Mouse (Mus musculus) liver, postnatal 0 days (tissue): Measurements from ENCODE around the gene Slc26a11.

Experiments used
- CTCF ChIP-seq: sonication (generic); IDR thresholded peaks from 2 replicates; pipeline ENCODE4 v1.5.1; 2016; ENCODE audit warnings: antibody characterized with exemption, low read depth
- EP300 ChIP-seq: IDR thresholded peaks from 2 replicates; pipeline ENCODE4 v1.6.1; 2016; ENCODE audit warnings: antibody characterized with exemption, low read depth, mild to moderate bottlenecking

DNA sequence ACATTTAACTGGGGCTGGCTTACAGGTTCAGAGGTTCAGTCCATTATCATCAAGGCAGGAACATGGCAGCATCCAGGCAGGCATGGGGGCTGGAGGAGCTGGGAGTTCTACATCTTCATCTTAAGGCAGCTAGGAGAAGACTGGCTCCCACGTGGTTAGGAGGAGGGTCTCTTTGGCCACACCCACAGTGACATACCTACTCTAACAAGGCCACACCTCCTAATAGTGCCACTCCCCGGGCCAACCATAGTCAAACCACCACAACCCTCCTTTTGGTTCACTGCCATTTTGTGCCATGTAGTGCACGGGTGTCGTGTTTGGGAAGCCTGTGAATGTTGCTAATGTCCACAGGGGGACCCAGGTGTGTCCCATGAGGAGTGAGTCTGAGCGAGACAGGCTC is 52.6 kb downstream of the Slc26a11 start:
- TF ChIP-seq CTCF, result no peak
- no peak for TF ChIP-seq EP300
